Mouse (Mus musculus) CH12.LX (cell line): ENCODE results near the gene Jarid2. TPM values are rescaled to one million over a fixed set of nuclear protein-coding genes. Genes with fewer than 3 reads are reported as not detected.

Source experiments
- DNase-seq: peaks from one replicate; pipeline ENCODE4 v3.0.0-alpha.2; 2013; ENCODE audit errors: extremely low read depth
- H3K27ac ChIP-seq: 2 replicates; pipeline ENCODE4 v1.5.1; 2012; ENCODE audit warnings: low read depth, mild to moderate bottlenecking, control low read depth, moderate library complexity; ENCODE audit not compliant: insufficient read depth
- H3K27me3 ChIP-seq: replicated peaks from 2 replicates; pipeline ENCODE3; 2012; ENCODE audit warnings: inconsistent platforms
- H3K36me3 ChIP-seq, 2 experiments: replicated peaks in 1 of 2; 2 replicates each; pipeline versions ENCODE3 to v1.6.1; 2012; ENCODE audit warnings: inconsistent platforms in 1 of 2, low read length in 1 of 2, mild to moderate bottlenecking in 1 of 2, mixed read lengths in 1 of 2, moderate library complexity in 1 of 2; ENCODE audit not compliant: control insufficient read depth in 1 of 2, insufficient read depth in 1 of 2
- H3K4me1 ChIP-seq, 2 experiments: 2 replicates each; pipeline ENCODE4 v1.6.1; 2012; ENCODE audit warnings: inconsistent platforms in 1 of 2, moderate library complexity in 1 of 2; ENCODE audit not compliant: insufficient read depth in 2 of 2, control insufficient read depth in 1 of 2
- H3K4me2 ChIP-seq: 2 replicates; pipeline ENCODE4 v1.6.1; 2012; ENCODE audit warnings: low read depth, mild to moderate bottlenecking, control low read depth; ENCODE audit not compliant: poor library complexity, insufficient read depth, severe bottlenecking
- H3K4me3 ChIP-seq, 3 experiments: fragments of 150-350 bp in 1 of 3; sonication (generic) in 1 of 3; replicated peaks in 1 of 3; 2 replicates each; pipeline versions ENCODE3 to v1.5.1; 2011 to 2012; ENCODE audit warnings: low read depth in 2 of 3, low read length in 2 of 3, mild to moderate bottlenecking in 2 of 3, moderate library complexity in 2 of 3, control low read depth in 1 of 3, improper control_type of control experiment in 1 of 3, inconsistent platforms in 1 of 3, mixed read lengths in 1 of 3; ENCODE audit not compliant: poor library complexity in 1 of 3
- H3K79me2 ChIP-seq: replicated peaks from 2 replicates; pipeline ENCODE4 v1.6.1; 2012; ENCODE audit warnings: mild to moderate bottlenecking, moderate library complexity; ENCODE audit not compliant: control insufficient read depth, poor library complexity, insufficient read depth, severe bottlenecking; ENCODE audit errors: extremely low read depth
- H3K9ac ChIP-seq: 2 replicates; pipeline ENCODE4 v1.6.1; 2012; ENCODE audit warnings: low read depth, mild to moderate bottlenecking, control low read depth, moderate library complexity; ENCODE audit not compliant: insufficient read depth
- H3K9me3 ChIP-seq: replicated peaks from 2 replicates; pipeline ENCODE3; 2012; ENCODE audit warnings: low read length, inconsistent platforms, mixed read lengths
- BHLHE40 ChIP-seq: IDR thresholded peaks from 2 replicates; pipeline ENCODE4 v1.6.1; 2011; ENCODE audit warnings: mild to moderate bottlenecking, low read depth, low read length, improper control_type of control experiment
- CTCF ChIP-seq, 2 experiments: IDR thresholded peaks in 1 of 2; conservative IDR thresholded peaks in 1 of 2; 2 replicates each; pipeline ENCODE4 v1.5.1; 2011 to 2012; ENCODE audit warnings: low read depth in 2 of 2, low read length in 2 of 2, improper control_type of control experiment in 1 of 2, inconsistent platforms in 1 of 2, mild to moderate bottlenecking in 1 of 2, moderate library complexity in 1 of 2
- E2F4 ChIP-seq: IDR thresholded peaks from 2 replicates; pipeline ENCODE4 v1.6.1; 2011; ENCODE audit warnings: low read depth, low read length, improper control_type of control experiment; ENCODE audit not compliant: insufficient replicate concordance
- EP300 ChIP-seq: IDR thresholded peaks from 2 replicates; pipeline ENCODE4 v1.6.1; 2011; ENCODE audit warnings: low read length, improper control_type of control experiment
- KAT2A ChIP-seq: IDR thresholded peaks from 2 replicates; pipeline ENCODE4 v1.6.1; 2012; ENCODE audit warnings: low read length, improper control_type of control experiment, inconsistent platforms; ENCODE audit not compliant: insufficient replicate concordance
- MAFK ChIP-seq: IDR thresholded peaks from 2 replicates; pipeline ENCODE4 v1.6.1; 2011; ENCODE audit warnings: low read length, improper control_type of control experiment; ENCODE audit not compliant: insufficient replicate concordance
- MEF2A ChIP-seq: IDR thresholded peaks from 2 replicates; pipeline ENCODE4 v1.6.1; 2014; ENCODE audit warnings: low read depth, mild to moderate bottlenecking, inconsistent platforms, low read length, improper control_type of control experiment, borderline replicate concordance
- MXI1 ChIP-seq: IDR thresholded peaks from 2 replicates; pipeline ENCODE4 v1.6.1; 2011; ENCODE audit warnings: mild to moderate bottlenecking, low read depth, low read length, improper control_type of control experiment
- POLR2A ChIP-seq: IDR thresholded peaks from 2 replicates; pipeline ENCODE4 v1.6.1; 2011; ENCODE audit warnings: low read depth, mild to moderate bottlenecking, improper control_type of control experiment, low read length
- RCOR1 ChIP-seq: conservative IDR thresholded peaks from 2 replicates; pipeline ENCODE4 v1.6.1; 2012; ENCODE audit warnings: low read depth, mild to moderate bottlenecking, inconsistent platforms, low read length, improper control_type of control experiment
- ZKSCAN1 ChIP-seq: IDR thresholded peaks from 2 replicates; pipeline ENCODE4 v1.6.1; 2012; ENCODE audit warnings: low read depth, inconsistent platforms, low read length, improper control_type of control experiment, borderline replicate concordance
- dilution Hi-C: fragments of 300-500 bp; cut with MboI; formaldehyde crosslinking; loops from 2 replicates; pipeline ENCODE4 v1.14.3; 2020; ENCODE audit warnings: low sequenced_read_pairs; ENCODE audit not compliant: extremely low pct_unique_long_range_greater_than_20kb, extremely low pct_ligation_motif_present
- in situ Hi-C: fragments of 300-500 bp; cut with MboI; formaldehyde crosslinking; loops from 3 replicates; pipeline ENCODE4 v1.14.3; 2019; ENCODE audit warnings: low sequenced_read_pairs, low pct_ligation_motif_present, low pct_unique_long_range_greater_than_20kb, mixed read lengths
- polyA plus RNA-seq: library from polyadenylated mRNA; unstranded; fragments of >175 nt; gene quantifications from 2 replicates; pipeline ENCODE4 v1.2.1, GENCODE M21; 2012; ENCODE audit warnings: low read depth; ENCODE audit not compliant: insufficient read length
- total RNA-seq, 2 experiments: library from RNA; depleted of rRNA; stranded (reverse); fragments of 300-350 nt in 1 of 2; fragments of >200 nt in 1 of 2; gene quantifications; 2 replicates each; pipeline ENCODE4 v1.2.3; 2012 to 2014

Jarid2 gene
- total and polyA plus RNA-seq, 3 experiments: 4.5 to 10.9 (median 7.8) TPM

- H3K79me2 ChIP-seq: peaks cover 12% of the 10 kb centered on the region
- H3K27ac ChIP-seq: no peak overlapping the region
- TF ChIP-seq EP300 (no peak), MXI1 (no peak)
- dilution Hi-C loops: no loop called here
- H3K27me3 ChIP-seq: no peaks in the 10 kb centered on the region
- in situ Hi-C loops: no loop called here
- no peak overlapping the region for H3K4me3 ChIP-seq
- no peak overlapping the region for H3K9ac ChIP-seq
- H3K4me2 ChIP-seq: no peak overlapping the region
- DNase-seq: no peak
- H3K4me1 ChIP-seq: peaks cover 0 to 44% of the 10 kb centered on the region in 2 experiments; a peak in 3 of 4 replicates
- H3K36me3 ChIP-seq: peaks cover 0 to 6% of the 10 kb centered on the region in 2 experiments
- H3K9me3 ChIP-seq: peaks cover 2% of the 10 kb centered on the region
Measured at GRCm38 (mm10) chr13:44796775-44797174, 67.5 kb downstream of the Jarid2 start.

GRCm38 (mm10) chr13:44798280-44798679 lies 69.0 kb downstream of the Jarid2 start:
- peaks cover 0 to 43% of the 10 kb centered on the region in 2 experiments; a peak in 3 of 4 replicates for H3K4me1 ChIP-seq
- H3K4me3 ChIP-seq: no peak overlapping the region
- dilution Hi-C loops: no loop called here
- DNase-seq: no peak
- TF ChIP-seq KAT2A (no peak), E2F4 (no peak), RCOR1 (no peak), BHLHE40 (no peak), ZKSCAN1 (no peak), MAFK (no peak), CTCF (conservative IDR thresholded peaks at IDR 0.05 in 1 of 2, IDR thresholded peaks at IDR 0.05 in 1 of 2; ENCODE audit: low read depth in 2 of 2, low read length in 2 of 2) (0 out of 4 replicates have a peak, but pooled peaks of 1 of the 2 experiments have one; percentile 4)
- TF ChIP-seq, all 38 proteins: peak for 1
- in situ Hi-C loops: no loop called here
- peaks cover 2% of the 10 kb centered on the region for H3K9me3 ChIP-seq
- H3K9ac ChIP-seq: no peak overlapping the region
- no peak overlapping the region for H3K4me2 ChIP-seq
- H3K36me3 ChIP-seq: peaks cover 0 to 6% of the 10 kb centered on the region in 2 experiments
- no peak overlapping the region for H3K27ac ChIP-seq
- H3K79me2 ChIP-seq: peaks cover 12% of the 10 kb centered on the region
- no peaks in the 10 kb centered on the region for H3K27me3 ChIP-seq

- H3K4me3 ChIP-seq: no peak overlapping the region
- H3K4me1 ChIP-seq: peaks cover 0 to 36% of the 10 kb centered on the region in 2 experiments; a peak in 3 of 4 replicates
- H3K27me3 ChIP-seq: no peaks in the 10 kb centered on the region
- peaks cover 12% of the 10 kb centered on the region for H3K79me2 ChIP-seq
- dilution Hi-C loops: no loop called here
- H3K9ac ChIP-seq: no peak overlapping the region
- H3K4me2 ChIP-seq: no peak overlapping the region; the same call in 1 of the 2 replicates
- TF ChIP-seq POLR2A (no peak), MEF2A (peak; percentile 26; the same call in 1 of the 2 replicates)
- TF ChIP-seq, all 38 proteins: peak for 1
- Histone ChIP-seq H3K36me3 (peaks cover 0 to 6% of the 10 kb centered on the region in 2 experiments), H3K27ac (no peak overlapping the region), H3K9me3 (peaks cover 2% of the 10 kb centered on the region)
- in situ Hi-C loops: no loop called here
- no peak for DNase-seq
Measured at GRCm38 (mm10) chr13:44799166-44799565, 69.9 kb downstream of the Jarid2 start.
